Mouse (Mus musculus) erythroblast, embryonic 14.5 days (primary cell): ENCODE data around the gene Thnsl1.

Experiments used
- GATA1 ChIP-seq: IDR thresholded peaks from 2 replicates; pipeline ENCODE4 v1.6.1; 2012; ENCODE audit warnings: low read length, inconsistent platforms, mixed read lengths
- TAL1 ChIP-seq: IDR thresholded peaks from 3 replicates; pipeline ENCODE4 v1.6.1; 2012; ENCODE audit warnings: low read length, inconsistent platforms, mixed read lengths

DNA sequence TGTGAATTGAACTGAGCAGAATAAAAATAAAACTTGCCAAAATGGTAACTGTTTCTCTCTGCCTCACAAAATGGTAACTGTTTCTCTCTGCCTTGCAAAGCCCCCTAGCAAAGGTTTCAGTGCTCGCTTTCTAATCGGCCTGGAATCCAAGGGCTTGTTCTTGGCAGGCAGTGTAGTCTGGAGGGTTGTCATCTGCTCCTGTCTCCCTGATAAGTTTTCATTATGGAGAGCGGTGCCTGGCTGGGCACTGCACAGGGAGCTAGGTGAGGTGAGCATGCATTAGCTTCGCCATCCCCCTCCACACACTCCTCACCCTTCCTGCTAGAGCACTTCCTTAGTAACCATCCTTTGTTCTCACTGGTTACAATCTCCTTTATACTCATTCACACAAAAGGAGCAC is 54.5 kb downstream of the Thnsl1 start:
- no peak for TF ChIP-seq GATA1
- TF ChIP-seq TAL1: no peak
